Mouse (Mus musculus): ENCODE measurements around the gene Fam83e.

DNA sequence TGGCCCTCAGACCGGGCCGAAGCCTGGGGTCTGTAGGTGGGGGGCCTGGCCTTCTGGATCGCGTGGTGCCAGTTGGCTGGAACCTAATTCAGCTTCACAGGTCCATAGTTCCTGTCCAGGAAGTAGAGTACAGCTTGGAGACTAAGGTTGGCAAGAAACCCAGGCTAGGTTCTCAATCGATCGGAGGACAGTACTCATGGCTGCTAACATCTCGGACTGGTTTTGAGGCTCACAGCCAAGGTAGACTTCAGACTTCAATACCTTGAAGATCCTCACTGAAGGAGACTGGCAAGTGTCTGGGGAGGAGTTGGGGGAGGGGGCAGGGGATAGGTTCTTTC lies 191 bp downstream of the Fam83e start:
- no peak for TF ChIP-seq POLR2A (IDR thresholded peaks at IDR 0.05; ENCODE audit: borderline replicate concordance, insufficient read depth, low read length)
- no peak for TF ChIP-seq CTCF (IDR thresholded peaks at IDR 0.05; ENCODE audit: borderline replicate concordance, insufficient read depth, low read depth, low read length)
